Mouse (Mus musculus) olfactory bulb, adult 2 months (tissue): ENCODE data around the gene Cd47.

Source experiments
- CTCF ChIP-seq: fragments of 200-500 bp; IDR thresholded peaks from 2 replicates; pipeline ENCODE4 v1.5.1; 2012; ENCODE audit warnings: low read depth, mild to moderate bottlenecking, low read length, moderate library complexity; ENCODE audit not compliant: insufficient read depth
- POLR2A ChIP-seq: fragments of 200-500 bp; IDR thresholded peaks from 2 replicates; pipeline ENCODE4 v1.6.1; 2012; ENCODE audit warnings: mild to moderate bottlenecking, low read depth, low read length, moderate library complexity; ENCODE audit not compliant: insufficient read depth

GRCm38 (mm10) chr16:49936793-49937192 lies 136.5 kb downstream of the Cd47 start:
- no peak for TF ChIP-seq CTCF
- no peak for TF ChIP-seq POLR2A
